Mouse (Mus musculus) cerebellum, postnatal 25 days (tissue): ENCODE data around the gene Cacna2d3.

ENCODE experiments used
- DNase-seq, 2 experiments: peaks; one replicate each; pipeline ENCODE4 v3.0.0; 2021; ENCODE audit warnings: mixed read lengths in 2 of 2

The Cacna2d3 gene

DNA sequence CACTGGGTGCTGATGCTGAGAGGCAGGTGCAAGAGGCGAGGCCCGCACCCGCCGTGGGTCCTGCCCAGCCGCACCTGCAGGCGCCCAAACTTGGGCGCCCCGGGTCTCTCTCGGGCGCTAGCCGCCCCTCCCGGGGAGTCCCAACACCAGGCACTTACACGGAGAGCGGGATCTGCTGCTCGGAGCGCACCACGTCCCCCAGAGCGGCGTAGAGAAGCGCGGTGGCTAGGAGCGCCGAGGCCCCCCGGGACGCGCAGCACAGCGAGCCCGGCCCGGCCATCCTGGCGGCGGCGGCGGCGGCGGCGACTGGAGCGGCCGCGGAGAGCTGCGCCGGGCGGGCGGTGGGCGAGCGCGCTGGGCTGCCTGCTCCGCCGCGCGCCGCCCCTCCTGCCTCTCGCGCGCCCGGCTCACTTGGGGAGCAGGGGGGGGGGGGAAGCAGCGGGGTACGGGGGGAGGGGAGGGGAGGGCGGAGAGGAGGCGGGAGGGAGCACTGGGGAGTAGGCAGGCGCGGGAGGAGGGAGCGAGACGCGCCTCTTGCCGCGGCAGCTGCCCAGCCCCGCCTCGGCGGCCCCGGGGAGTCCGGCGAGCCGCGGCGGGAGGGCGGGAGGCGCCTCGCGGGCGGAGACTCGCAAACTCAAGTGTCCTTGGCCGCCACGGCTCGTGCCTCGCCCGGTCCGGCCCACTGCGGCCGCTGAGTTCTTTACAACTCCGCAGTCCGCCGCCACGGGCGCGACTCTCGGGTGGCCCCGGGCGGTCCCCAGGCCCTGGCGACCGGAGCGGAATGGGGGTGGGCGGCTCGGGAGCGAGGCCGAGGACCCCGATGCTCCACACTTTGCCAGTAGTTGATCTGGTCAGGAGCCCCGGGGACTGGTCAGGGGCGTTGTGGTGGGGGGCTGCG lies at the start of gene Cacna2d3:
Gene Cacna2d3, minus strand, starts transcription at position 377 of the 898 bp plus-strand sequence.
- DNase-seq = peak; percentile 65 to 72

DNA sequence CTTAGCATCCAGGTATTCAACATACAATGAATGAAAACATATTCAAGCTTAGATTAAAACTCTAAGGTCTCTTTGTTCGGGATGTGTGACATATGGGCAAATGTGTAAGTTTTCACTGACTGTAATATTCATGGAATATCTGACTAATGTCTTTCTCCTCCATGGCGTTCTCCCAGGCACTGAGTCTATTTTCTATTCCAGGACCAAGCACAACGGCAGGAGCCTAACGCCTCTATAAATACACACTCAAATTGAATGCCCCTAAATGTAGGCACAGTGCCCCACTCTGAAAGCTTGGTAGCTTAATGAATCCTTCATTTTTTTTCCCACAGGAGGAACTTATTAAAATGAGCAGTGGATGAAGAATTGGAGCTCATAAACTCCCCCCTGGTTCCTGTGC lies 47.8 kb upstream of the Cacna2d3 start:
- no peak for DNase-seq

GRCm38 (mm10) chr14:29752876-29753275 lies 31.2 kb upstream of the Cacna2d3 start:
- no peak for DNase-seq

GRCm38 (mm10) chr14:29738751-29739150 lies 17.1 kb upstream of the Cacna2d3 start:
- no peak for DNase-seq

DNA sequence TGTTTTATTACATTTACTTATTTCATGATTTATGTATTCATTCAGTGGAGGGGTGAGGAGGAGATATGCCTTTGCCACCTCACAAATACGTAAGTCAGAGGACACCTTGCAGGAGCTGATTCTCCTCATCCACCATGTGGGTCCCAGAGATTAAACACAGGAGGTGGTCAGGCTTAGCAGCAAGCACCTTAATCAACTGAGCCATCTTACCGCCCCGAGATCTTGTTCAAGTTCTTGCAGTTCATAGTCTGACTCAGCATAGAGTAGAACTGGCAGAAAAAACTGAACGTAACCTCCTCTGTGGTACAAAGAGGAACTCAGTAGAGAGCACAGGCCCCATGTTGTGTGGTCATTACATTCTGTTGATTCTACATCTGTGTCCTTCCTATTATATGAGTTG lies 8.6 kb upstream of the Cacna2d3 start:
- DNase-seq = no peak

GRCm38 (mm10) chr14:29729009-29729408 lies 7.3 kb upstream of the Cacna2d3 start:
- no peak for DNase-seq

- no peak for DNase-seq
These were observed 5.9 kb upstream of the Cacna2d3 start for GRCm38 (mm10) chr14:29727596-29727995.

DNA sequence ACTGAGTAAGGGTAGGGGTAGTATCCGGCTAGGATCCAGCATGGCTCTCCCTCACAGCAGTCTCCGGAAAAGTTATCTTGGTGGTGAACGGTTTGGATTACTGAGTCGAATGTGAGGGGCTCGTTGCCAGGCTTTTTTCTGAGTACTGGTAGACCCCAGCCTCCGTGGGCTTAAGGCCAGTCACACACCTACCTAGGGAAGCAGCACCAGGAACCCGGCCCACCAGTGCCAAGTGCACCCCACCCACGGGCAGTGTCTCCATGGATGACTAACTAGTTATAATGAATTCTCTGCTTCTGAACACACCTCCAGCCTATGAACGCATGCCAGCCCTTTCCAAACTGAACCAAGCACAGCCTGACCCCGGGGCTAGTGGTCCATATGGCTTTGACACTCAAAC lies 1.6 kb upstream of the Cacna2d3 start:
- peak in 1 of 2 experiments; percentile 47 for DNase-seq

DNA sequence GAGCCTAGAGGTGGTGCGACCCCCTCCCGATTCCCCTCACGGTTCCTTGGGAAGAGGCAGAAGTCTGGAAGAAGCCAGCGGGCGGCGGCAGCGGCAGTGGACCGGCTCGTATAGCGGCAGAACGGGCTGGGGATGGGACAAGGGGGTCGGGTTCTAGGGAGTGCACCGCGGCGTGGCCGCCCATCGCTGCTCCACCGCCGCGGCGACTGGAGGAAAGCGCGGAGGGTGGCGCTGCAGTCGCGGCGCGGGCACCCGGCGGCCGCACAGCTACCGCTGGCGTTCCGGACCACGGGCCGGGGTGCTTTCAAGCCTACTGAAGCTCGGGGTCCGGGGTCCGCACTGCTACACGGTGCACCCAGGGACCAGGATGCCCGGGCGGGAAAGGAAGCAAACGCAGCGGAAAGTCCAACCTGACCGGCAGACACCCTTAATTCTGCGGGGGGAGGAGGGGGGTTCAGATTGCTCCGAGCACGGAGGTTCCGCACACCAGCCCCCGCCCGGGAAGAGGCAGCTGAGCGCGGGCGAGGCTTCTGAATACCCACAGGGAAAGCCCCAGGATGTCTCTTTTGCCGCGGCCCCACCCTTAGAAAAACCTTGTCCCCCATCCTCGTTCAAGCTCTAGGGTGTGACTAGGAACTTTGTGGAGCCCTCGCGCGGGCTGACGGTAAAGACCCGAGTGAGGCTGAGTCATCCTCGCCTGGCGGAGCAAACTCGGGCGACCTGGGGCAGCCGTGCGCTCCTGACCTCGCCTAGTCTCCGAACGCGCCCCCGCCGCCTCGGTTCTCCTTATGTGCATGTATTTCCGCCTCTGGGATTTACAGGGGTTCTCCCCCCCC lies 940 bp upstream of the Cacna2d3 start:
- peak; percentile 75 for DNase-seq

DNA sequence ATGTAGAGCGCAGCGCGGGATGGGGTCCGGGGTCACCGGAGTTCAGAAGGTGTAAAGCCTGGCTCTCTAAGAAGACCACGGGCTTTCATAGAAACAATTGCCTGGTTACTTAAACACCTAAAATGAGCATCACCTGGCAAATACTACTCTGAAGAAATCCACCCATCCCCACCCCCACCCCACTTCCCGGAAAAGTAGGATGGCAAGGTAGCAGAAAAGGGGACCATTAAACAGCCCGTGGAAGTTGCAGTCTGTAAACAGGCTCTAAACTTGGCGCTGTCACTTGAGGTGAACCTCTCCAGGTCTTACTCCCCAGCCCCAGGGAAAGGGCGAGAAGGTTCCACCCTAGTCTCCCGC lies 555 bp downstream of the Cacna2d3 start:
- DNase-seq = no peak

DNA sequence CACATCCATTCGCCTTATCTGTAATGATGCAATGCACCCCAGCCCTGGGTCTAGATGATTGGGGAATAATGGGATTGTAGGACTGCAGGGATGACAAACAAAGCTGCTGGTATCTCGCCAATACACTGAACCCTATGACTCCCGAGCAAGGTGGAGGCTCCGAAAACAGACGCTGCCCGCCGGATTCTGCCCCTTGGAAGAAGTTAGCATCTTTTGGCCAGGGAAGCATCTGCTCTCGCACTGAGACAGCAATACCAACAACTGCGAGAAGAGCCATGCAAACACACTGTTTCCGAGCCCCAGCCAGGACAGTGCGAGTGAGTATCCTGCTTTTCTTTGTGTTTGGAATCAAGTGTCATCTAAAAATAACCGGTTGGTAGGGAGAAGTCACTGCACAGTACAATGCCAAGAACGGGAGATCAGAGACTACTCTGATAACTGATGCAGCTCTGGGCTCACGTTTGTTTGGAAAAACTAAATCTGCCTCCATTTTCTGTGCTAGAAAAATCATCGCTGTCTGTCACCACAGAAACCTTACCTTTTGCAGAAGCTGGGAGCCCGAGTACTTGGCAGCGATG lies 1.2 kb downstream of the Cacna2d3 start:
- peak; percentile 57 to 66 for DNase-seq

DNA sequence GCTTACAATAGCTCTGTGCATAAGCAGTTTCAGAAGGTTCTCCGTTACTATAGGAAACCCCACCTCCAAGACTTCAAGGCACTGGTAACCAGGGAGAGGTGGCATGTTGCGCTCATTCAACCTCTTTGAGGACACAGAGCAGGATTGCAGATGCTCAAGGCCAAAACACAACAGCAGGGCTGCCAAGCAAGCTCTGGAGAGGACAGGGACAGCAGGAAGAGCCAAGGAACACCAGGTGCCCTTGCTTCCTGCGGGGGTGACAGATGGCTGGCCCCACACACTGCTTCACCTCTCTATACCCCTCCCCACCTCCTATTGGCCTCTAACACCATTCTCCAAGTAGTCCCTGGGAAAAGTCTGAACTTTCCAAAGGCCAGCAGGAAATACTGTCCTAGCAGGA lies 9.0 kb downstream of the Cacna2d3 start:
- peak; percentile 61 to 67 for DNase-seq

- peak; percentile 47 to 60 for DNase-seq
These were observed 13.9 kb downstream of the Cacna2d3 start for GRCm38 (mm10) chr14:29707561-29708335.

- DNase-seq = no peak
These were observed 18.9 kb downstream of the Cacna2d3 start for GRCm38 (mm10) chr14:29702762-29703161.

DNA sequence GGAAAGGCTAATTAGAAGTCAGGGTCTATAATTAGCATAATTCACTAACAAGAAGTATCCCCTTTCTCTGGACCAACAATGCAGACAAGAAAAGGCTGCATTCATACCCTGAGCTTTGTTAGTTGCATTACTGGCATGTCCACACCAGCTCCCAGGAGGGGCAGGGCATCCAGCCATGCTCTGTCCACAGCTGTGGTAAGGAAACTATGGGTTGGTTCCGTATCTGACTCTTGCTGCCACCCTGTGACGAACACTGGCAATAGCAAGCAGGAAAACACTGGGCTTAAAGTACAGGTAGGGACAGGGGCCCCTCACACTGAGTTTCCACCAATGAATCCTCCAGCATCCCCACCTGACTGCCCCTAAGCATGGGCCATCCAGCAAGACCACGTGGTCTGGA lies 25.5 kb downstream of the Cacna2d3 start:
- DNase-seq = peak; percentile 71 to 77

- no peak for DNase-seq
These were observed 49.1 kb downstream of the Cacna2d3 start for GRCm38 (mm10) chr14:29672436-29673050.

- DNase-seq = no peak
These were observed 51.8 kb downstream of the Cacna2d3 start for GRCm38 (mm10) chr14:29669826-29670225.

- DNase-seq = no peak
These were observed 64.7 kb downstream of the Cacna2d3 start for GRCm38 (mm10) chr14:29657006-29657405.

DNA sequence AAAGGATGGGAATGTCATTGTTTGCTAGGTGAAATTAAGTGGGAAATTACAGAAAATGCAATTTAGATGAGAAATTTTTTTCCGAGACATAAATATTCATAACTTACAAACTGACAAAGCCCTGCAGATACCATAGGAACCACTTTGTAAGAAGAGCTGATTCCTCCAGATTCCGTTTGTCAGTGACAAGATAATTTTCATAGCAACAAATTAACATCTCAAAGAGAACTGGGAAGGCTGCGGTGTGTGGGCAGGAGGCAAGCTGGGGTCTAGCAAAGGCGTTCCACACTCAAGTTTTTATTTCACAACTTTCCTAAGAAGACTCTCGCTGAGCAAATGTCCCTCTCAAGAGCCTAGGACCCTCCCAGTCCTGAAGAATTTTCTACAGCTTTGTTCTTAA lies 71.1 kb downstream of the Cacna2d3 start:
- DNase-seq = no peak

- DNase-seq = peak; percentile 75 to 77
These were observed 72.9 kb downstream of the Cacna2d3 start for GRCm38 (mm10) chr14:29648721-29649120.

DNA sequence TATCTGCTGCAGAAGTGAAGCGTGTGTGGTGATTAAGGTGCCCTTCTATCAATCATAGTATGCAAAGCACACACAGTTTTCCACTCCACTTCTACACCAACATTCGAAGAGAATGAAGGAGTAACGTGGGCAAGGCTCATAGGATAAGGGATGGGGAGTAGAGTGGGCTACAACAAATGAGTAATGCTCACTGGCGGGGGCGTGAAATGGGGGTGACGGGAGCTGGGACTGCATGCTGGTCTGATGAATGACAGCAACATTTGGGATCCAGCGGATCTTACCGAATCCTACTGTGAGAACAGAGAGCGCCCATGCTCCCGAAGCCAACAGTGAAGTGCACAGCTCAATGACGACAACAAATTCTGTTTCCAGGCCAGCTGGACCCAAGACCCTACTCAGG lies 76.2 kb downstream of the Cacna2d3 start:
- no peak for DNase-seq

- no peak for DNase-seq
These were observed 78.4 kb downstream of the Cacna2d3 start for GRCm38 (mm10) chr14:29643217-29643616.
